Mouse (Mus musculus): ENCODE results near the gene 4930516K23Rik. TPM values are rescaled to one million over a fixed set of nuclear protein-coding genes. Genes with fewer than 3 reads are reported as not detected.

Gene 4930516K23Rik
- polyA plus RNA-seq (2016; fragmentation: Nextera tagmentation; extraction: Ambion mirVana): not detected in 2 replicates

GRCm38 (mm10) chr7:104061345-104061744 lies at the start of gene 4930516K23Rik:
TSS of gene 4930516K23Rik (minus strand) at chr7:104061445.
- Histone ChIP-seq H3K36me3 (no peaks in the 10 kb centered on the region), H3K4me3 (no peak within 1 kb of the TSS), H3K27me3 (ENCODE audit: insufficient read depth, poor library complexity, severe bottlenecking) (no peaks in the 10 kb centered on the region), H3K4me1 (replicated peaks) (no peaks in the 10 kb centered on the region), H3K9me3 (no peaks in the 10 kb centered on the region), H3K27ac (no peak within 1 kb of the TSS)
- no peak for DNase-seq (ENCODE audit: low spot score)
- WGBS: 58% methylated on average over 2 of the region's 2 CpGs

GRCm38 (mm10) chr7:104104757-104104972 lies 43.4 kb upstream of the 4930516K23Rik start, which contains the start of gene Olfr646:
TSS of gene Olfr646 (plus strand) at chr7:104104873.
- Histone ChIP-seq H3K27ac (no peak within 1 kb of the TSS), H3K4me1 (replicated peaks) (no peaks in the 10 kb centered on the region), H3K9me3 (no peaks in the 10 kb centered on the region), H3K27me3 (ENCODE audit: insufficient read depth, poor library complexity, severe bottlenecking) (no peaks in the 10 kb centered on the region), H3K4me3 (no peak within 1 kb of the TSS), H3K36me3 (no peaks in the 10 kb centered on the region)
- no peak for DNase-seq (ENCODE audit: low spot score)

GRCm38 (mm10) chr7:104103913-104104756 lies 42.9 kb upstream of the 4930516K23Rik start:
- WGBS: 67% methylated on average over 4 of the region's 4 CpGs
- DNase-seq (ENCODE audit: low spot score): no peak

GRCm38 (mm10) chr7:104085365-104085764 lies 24.1 kb upstream of the 4930516K23Rik start, which contains the start of gene Olfr645:
TSS of gene Olfr645 (minus strand) at chr7:104085465.
- Histone ChIP-seq H3K27ac (no peak within 1 kb of the TSS), H3K4me3 (no peak within 1 kb of the TSS), H3K36me3 (no peaks in the 10 kb centered on the region), H3K27me3 (ENCODE audit: insufficient read depth, poor library complexity, severe bottlenecking) (no peaks in the 10 kb centered on the region), H3K9me3 (no peaks in the 10 kb centered on the region), H3K4me1 (replicated peaks) (no peaks in the 10 kb centered on the region)
- WGBS: 79% methylated on average over 1 of the region's 1 CpGs
- no peak for DNase-seq (ENCODE audit: low spot score)

More at GRCm38 (mm10) chr7:104103913-104104756, 42.9 kb upstream of the 4930516K23Rik start:
- H3K36me3 ChIP-seq: no peaks in the 10 kb centered on the region
- no peak overlapping the region for H3K4me3 ChIP-seq
- H3K27me3 ChIP-seq (ENCODE audit: insufficient read depth, poor library complexity, severe bottlenecking): no peaks in the 10 kb centered on the region
- no peaks in the 10 kb centered on the region for H3K4me1 ChIP-seq (replicated peaks)
- H3K27ac ChIP-seq: no peak overlapping the region
- H3K9me3 ChIP-seq: no peaks in the 10 kb centered on the region

GRCm38 (mm10) chr7:104071769-104072168 lies 10.5 kb upstream of the 4930516K23Rik start, which contains the start of gene Olfr644:
TSS of gene Olfr644 (minus strand) at chr7:104071869.
- no peak for DNase-seq (ENCODE audit: low spot score)

GRCm38 (mm10) chr7:104059215-104059614 lies 2.0 kb downstream of the 4930516K23Rik start:
- no peaks in the 10 kb centered on the region for H3K9me3 ChIP-seq
- 89% methylated on average over 1 of the region's 1 CpGs for WGBS

More at GRCm38 (mm10) chr7:104071769-104072168, 10.5 kb upstream of the 4930516K23Rik start, which contains the start of gene Olfr644:
- H3K36me3 ChIP-seq: no peaks in the 10 kb centered on the region
- WGBS: 74% methylated on average over 2 of the region's 2 CpGs
- no peaks in the 10 kb centered on the region for H3K27me3 ChIP-seq (ENCODE audit: insufficient read depth, poor library complexity, severe bottlenecking)
- no peak within 1 kb of the TSS for H3K4me3 ChIP-seq
- no peaks in the 10 kb centered on the region for H3K4me1 ChIP-seq (replicated peaks)
- H3K27ac ChIP-seq: no peak within 1 kb of the TSS
- H3K9me3 ChIP-seq: no peaks in the 10 kb centered on the region

GRCm38 (mm10) chr7:104052566-104052965 lies 8.7 kb downstream of the 4930516K23Rik start, which contains the start of gene Olfr642:
TSS of gene Olfr642 (minus strand) at chr7:104052666.
- Histone ChIP-seq H3K4me3 (no peak within 1 kb of the TSS), H3K27ac (no peak within 1 kb of the TSS), H3K9me3 (no peaks in the 10 kb centered on the region), H3K36me3 (no peaks in the 10 kb centered on the region), H3K27me3 (ENCODE audit: insufficient read depth, poor library complexity, severe bottlenecking) (no peaks in the 10 kb centered on the region), H3K4me1 (replicated peaks) (no peaks in the 10 kb centered on the region)
- no peak for DNase-seq (ENCODE audit: low spot score)
- 74% methylated on average over 1 of the region's 1 CpGs for WGBS

More at GRCm38 (mm10) chr7:104059215-104059614, 2.0 kb downstream of the 4930516K23Rik start:
- no peak for DNase-seq (ENCODE audit: low spot score)
- no peaks in the 10 kb centered on the region for H3K4me1 ChIP-seq (replicated peaks)
- H3K36me3 ChIP-seq: no peaks in the 10 kb centered on the region
- no peak overlapping the region for H3K4me3 ChIP-seq
- H3K27ac ChIP-seq: no peak overlapping the region
- H3K27me3 ChIP-seq (ENCODE audit: insufficient read depth, poor library complexity, severe bottlenecking): no peaks in the 10 kb centered on the region

GRCm38 (mm10) chr7:104050745-104051144 lies 10.5 kb downstream of the 4930516K23Rik start:
- no peaks in the 10 kb centered on the region for H3K9me3 ChIP-seq
- H3K36me3 ChIP-seq: no peaks in the 10 kb centered on the region
- no peak overlapping the region for H3K27ac ChIP-seq
- WGBS: 90% methylated on average over 4 of the region's 4 CpGs
- no peak overlapping the region for H3K4me3 ChIP-seq
- no peak for DNase-seq (ENCODE audit: low spot score)
- H3K4me1 ChIP-seq (replicated peaks): no peaks in the 10 kb centered on the region
- H3K27me3 ChIP-seq (ENCODE audit: insufficient read depth, poor library complexity, severe bottlenecking): no peaks in the 10 kb centered on the region

GRCm38 (mm10) chr7:104035145-104035544 lies 26.1 kb downstream of the 4930516K23Rik start, which contains the start of gene Olfr641:
TSS of gene Olfr641 (plus strand) at chr7:104035445.
- Histone ChIP-seq H3K36me3 (no peaks in the 10 kb centered on the region), H3K4me1 (replicated peaks) (no peaks in the 10 kb centered on the region), H3K27ac (no peak within 1 kb of the TSS), H3K9me3 (no peaks in the 10 kb centered on the region), H3K27me3 (ENCODE audit: insufficient read depth, poor library complexity, severe bottlenecking) (no peaks in the 10 kb centered on the region), H3K4me3 (no peak within 1 kb of the TSS)
- 72% methylated on average over 1 of the region's 1 CpGs for WGBS
- no peak for DNase-seq (ENCODE audit: low spot score)

- WGBS: 83% methylated on average over 3 of the region's 3 CpGs
- Histone ChIP-seq H3K36me3 (no peaks in the 10 kb centered on the region), H3K4me3 (no peak overlapping the region), H3K4me1 (replicated peaks) (no peaks in the 10 kb centered on the region), H3K27me3 (ENCODE audit: insufficient read depth, poor library complexity, severe bottlenecking) (no peaks in the 10 kb centered on the region), H3K9me3 (no peaks in the 10 kb centered on the region), H3K27ac (no peak overlapping the region)
- no peak for DNase-seq (ENCODE audit: low spot score)
These were observed 34.3 kb downstream of the 4930516K23Rik start for GRCm38 (mm10) chr7:104026978-104027377.

- H3K36me3 ChIP-seq: no peaks in the 10 kb centered on the region
- H3K9me3 ChIP-seq: no peaks in the 10 kb centered on the region
- H3K4me1 ChIP-seq (replicated peaks): no peaks in the 10 kb centered on the region
- H3K27me3 ChIP-seq (ENCODE audit: insufficient read depth, poor library complexity, severe bottlenecking): no peaks in the 10 kb centered on the region
- no peak for DNase-seq (ENCODE audit: low spot score)
- 82% methylated on average over 6 of the region's 6 CpGs for WGBS
- no peak within 1 kb of the TSS for H3K27ac ChIP-seq
- H3K4me3 ChIP-seq: no peak within 1 kb of the TSS
These were observed 35.8 kb downstream of the 4930516K23Rik start, which contains the start of gene Olfr640 for GRCm38 (mm10) chr7:104025473-104025872. TSS of gene Olfr640 (minus strand) at chr7:104025573.

GRCm38 (mm10) chr7:104021651-104022050 lies 39.6 kb downstream of the 4930516K23Rik start:
- Histone ChIP-seq H3K4me1 (replicated peaks) (no peaks in the 10 kb centered on the region), H3K9me3 (no peaks in the 10 kb centered on the region), H3K36me3 (no peaks in the 10 kb centered on the region), H3K27ac (no peak overlapping the region), H3K27me3 (ENCODE audit: insufficient read depth, poor library complexity, severe bottlenecking) (no peaks in the 10 kb centered on the region), H3K4me3 (no peak overlapping the region)
- 95% methylated on average over 6 of the region's 6 CpGs for WGBS
- DNase-seq (ENCODE audit: low spot score): no peak

- Histone ChIP-seq H3K9me3 (no peaks in the 10 kb centered on the region), H3K36me3 (no peaks in the 10 kb centered on the region), H3K4me1 (replicated peaks) (no peaks in the 10 kb centered on the region), H3K27me3 (ENCODE audit: insufficient read depth, poor library complexity, severe bottlenecking) (no peaks in the 10 kb centered on the region), H3K4me3 (no peak overlapping the region), H3K27ac (no peak overlapping the region)
- DNase-seq (ENCODE audit: low spot score): no peak
- WGBS: 78% methylated on average over 1 of the region's 1 CpGs
These were observed 42.3 kb downstream of the 4930516K23Rik start for GRCm38 (mm10) chr7:104018953-104019352.

All from hindbrain, embryonic 10.5 days (tissue).